Mouse (Mus musculus): ENCODE measurements around the gene Cables2.

Gene Cables2

DNA sequence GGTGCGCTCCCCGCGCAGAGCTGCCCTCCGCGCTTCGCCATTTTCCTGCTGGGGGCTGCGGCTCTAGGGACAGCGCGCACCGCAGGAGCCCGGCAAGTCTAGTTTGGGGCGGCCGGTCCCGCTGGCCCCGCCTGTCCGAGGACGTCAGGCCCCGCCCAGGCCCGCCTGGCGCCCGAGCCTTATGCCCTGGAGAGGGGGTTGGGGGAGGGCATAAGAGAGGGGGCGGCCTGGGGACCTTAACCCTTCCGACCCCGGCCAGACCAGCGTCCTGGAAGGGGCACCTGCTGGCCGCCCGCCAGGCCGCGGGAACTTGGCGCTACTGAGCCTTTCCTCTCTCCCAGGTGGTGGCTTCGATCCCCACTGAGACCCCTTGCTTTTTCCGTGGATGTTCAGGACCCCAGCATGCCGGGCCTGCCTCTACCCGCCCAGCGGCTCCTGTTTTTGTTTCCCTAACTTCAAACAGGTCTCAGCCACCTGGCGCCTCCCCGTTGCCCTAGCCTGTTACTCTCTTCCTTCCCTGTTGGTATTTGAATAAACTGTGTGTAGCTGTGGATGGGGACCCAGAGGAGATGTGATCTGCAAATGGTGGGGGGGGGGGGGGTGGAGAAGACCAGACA lies 47.4 kb downstream of the Cables2 start, which contains the start of gene Lama5:
Gene Lama5, minus strand, starts transcription at position 98 of the 617 bp plus-strand sequence.
- DNase-seq (ENCODE audit: low read depth, low spot score) = peak; percentile 71

DNA sequence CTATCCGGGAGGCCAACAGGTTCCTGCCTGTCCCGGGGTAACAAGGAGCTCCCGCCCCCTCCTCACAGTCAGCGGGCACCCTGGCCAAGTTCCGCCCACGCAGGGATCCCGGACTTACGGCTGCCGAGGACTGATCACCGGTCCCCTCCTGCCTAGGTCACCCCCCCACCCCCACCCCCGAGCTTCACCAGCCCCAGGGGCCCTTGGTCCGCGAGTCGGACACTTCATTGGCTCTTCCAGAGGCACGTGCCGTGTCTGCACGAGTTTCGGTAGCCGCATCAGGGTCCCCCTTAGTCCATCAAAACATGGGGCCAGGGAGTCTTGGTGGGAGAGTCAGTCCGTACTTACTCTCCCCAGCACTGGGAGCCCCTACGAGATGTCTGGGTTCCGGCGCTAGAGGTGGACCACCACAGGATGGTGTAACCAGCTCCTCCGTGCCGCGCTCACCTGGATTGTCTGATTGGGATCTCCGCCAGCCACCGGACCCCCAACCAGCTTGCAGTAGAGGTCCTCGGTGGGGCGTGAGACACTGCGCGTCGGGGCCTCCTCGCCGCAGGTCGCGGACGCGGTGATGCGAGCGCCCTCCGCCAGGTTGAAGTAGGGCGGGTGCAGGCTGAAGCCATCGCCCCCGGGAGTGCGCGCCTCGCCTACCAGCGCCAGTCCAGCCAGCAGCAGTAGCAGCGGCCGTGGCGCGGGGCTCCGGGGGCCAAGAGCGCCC lies 48.1 kb downstream of the Cables2 start:
- DNase-seq (ENCODE audit: low read depth, low spot score) = peak; percentile 37

GRCm38 (mm10) chr2:180224647-180225043 lies 48.7 kb downstream of the Cables2 start:
- DNase-seq (ENCODE audit: low read depth, low spot score) = no peak

GRCm38 (mm10) chr2:180222250-180222649 lies 51.0 kb downstream of the Cables2 start:
- peak; percentile 49 for DNase-seq (ENCODE audit: low read depth, low spot score)

GRCm38 (mm10) chr2:180221051-180221450 lies 52.2 kb downstream of the Cables2 start:
- DNase-seq (ENCODE audit: low read depth, low spot score) = no peak

GRCm38 (mm10) chr2:180220165-180220564 lies 53.1 kb downstream of the Cables2 start:
- no peak for DNase-seq (ENCODE audit: low read depth, low spot score)

DNA sequence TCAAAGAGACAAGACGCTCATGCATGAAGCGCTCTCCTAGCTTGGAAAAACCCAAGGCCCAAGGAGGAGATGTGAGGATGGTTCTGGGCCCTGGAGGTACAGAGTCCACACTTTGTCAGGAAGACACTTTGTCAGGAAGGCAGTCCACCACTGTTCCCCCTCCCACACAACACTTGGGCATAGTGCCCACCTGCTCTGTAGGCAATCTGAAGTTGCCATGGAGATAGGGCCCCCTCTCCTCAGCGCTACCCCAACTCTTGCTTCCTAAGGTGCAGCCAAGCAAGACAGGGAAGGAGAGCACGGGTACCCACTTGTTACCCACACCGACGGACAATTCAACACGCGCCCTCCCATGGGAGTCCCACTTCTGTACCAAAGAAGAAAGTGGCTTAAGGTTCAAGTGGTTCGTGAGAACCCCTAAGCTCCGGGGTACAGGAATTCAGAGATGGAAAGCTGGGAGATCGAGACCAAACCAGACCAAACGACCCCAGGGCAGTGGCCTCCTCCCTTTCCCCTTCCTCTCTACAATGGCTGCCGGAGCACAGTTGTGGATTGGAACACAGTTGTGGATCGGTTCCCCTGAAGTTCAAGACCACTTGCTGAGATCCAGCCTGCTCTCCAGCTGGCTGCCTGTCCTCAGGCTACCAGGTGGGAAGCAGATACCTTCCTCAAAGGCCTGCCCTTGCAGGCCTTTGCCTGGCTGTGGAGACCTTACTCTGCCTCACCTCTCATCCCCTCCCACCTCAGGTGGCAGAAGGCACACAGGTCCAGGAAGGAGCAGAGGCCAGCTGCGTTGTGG lies 54.0 kb downstream of the Cables2 start:
- DNase-seq (ENCODE audit: low read depth, low spot score) = no peak

DNA sequence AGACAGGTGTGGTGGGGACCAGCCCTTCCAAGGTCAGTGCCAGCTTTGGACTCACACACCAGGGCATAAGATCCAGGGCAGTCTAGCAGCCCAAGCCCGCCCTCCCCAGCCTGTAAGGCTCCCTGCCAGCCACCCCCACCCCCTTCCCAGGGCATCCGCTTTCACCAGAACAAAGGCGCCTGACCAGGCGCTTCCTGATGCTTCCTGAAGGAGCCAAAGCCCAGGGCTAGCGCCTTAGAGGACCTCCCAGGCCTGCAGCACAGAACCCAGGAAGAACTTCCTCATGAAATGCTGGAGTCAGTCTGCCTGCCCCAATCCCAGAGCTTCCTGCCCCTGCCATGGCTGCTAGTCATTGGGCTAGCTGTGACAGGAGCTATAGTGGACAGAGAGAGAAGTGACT lies 54.6 kb downstream of the Cables2 start:
- DNase-seq (ENCODE audit: low read depth, low spot score) = no peak

DNA sequence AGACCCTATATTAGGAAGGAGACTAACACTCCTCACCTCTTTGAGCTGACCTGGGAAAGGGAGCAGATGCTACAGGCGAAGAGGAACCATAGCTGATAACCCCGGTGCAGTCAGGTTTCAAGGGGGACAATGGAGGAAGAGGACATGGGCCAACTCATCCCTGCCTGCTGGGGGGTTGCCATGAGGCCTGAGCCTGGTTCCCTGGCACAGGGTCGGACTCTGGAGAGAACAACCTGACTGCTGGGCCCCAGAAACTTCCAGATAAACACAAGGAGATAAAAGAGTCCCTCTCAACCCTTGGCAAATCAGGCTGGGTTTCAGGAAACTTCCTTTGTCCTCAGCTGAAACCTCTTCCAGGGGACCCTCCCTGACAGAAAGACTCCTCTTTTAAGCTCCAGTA lies 55.1 kb downstream of the Cables2 start:
- no peak for DNase-seq (ENCODE audit: low read depth, low spot score)

DNA sequence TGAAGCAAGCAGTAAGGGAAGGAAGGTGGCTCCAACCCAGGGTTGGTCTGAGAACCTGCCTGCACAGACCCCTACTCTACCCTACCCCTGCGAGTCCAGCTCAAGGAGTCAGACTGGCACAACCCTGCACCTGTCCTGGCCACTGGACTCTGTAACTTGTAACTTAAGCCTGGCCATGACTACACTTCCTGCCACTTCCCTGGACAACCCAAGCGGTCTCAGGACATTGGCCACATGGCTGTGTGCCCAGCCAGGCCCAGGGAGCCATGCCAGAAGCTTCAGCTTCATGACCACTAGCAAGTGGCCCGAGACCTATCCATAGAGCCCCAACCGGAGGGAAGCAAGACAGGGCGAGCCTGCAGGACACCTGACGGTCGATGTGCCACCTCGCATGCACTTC lies 55.7 kb downstream of the Cables2 start:
- DNase-seq (ENCODE audit: low read depth, low spot score) = no peak

DNA sequence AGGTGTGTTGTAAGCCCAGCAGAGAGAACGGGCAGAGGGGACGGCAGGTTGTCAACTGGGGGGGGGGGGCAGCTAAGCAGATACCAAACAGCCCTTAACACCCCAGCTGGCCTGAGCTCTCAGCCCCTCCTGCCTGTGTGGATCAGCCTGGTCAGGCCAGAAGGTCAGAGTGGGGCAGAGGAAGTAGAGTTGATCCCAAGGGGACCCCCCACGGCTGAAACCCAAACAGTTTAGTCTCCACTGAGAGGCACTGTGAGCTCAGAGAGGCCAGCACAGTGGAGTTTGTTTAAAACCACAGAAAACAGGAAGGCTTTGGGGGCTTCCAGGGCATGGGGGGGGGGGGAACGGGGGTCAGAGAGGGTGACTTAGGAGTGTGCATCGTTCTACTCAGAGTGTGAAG lies 56.4 kb downstream of the Cables2 start:
- no peak for DNase-seq (ENCODE audit: low read depth, low spot score)

DNA sequence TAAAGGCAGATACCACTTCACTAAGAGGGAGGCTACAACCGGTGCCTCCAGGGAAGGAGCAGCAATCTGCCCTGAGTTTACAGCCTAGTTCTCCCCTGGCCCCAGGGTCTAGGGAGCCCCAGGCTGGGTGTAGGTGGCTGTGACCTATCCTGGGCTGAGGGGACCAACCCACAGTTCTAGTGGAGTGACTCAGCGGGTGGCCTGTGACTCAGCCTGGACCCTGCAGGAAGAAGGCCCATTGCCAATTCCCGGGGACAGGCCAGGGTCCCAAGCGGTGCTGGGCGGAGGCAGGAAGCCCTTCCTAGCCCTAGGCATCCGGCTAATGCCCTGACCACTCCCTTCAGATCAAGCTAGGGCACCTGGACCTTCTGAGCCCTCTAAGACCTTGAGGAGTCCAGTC lies 57.3 kb downstream of the Cables2 start:
- no peak for DNase-seq (ENCODE audit: low read depth, low spot score)

GRCm38 (mm10) chr2:180215011-180215461 lies 58.3 kb downstream of the Cables2 start:
- no peak for DNase-seq (ENCODE audit: low read depth, low spot score)

DNA sequence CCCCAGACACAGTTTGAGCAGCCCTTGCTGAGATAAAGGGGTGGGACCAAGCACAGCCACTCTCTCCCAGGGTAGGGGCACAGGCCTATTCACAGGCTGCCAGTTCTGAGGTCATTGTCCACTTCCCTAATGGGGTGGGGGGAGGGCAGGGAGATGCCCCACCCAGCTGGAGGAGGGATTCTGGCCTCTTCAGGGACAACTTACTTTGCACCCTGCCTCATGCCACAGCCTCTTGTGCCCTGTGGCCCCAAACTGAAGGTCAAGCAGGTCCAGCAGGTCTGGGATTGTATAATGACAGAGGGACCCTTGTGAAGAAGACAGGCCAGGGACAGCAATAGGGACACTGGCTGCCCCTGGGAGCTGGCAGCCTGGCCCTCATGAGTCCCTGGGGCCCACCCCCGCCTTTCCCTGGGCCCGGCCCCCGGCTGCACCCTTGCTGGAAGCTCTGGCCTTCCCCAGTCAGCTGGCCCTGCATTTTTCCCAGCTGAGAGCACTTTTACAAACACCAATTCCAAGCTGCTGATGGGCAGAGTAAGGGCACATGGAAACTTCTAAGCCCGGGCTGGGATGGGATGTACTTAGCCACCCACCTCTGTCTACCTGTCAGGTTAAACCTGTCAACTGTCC lies 58.8 kb downstream of the Cables2 start:
- DNase-seq (ENCODE audit: low read depth, low spot score) = no peak

GRCm38 (mm10) chr2:180212255-180212654 lies 61.0 kb downstream of the Cables2 start:
- DNase-seq (ENCODE audit: low read depth, low spot score) = no peak

DNA sequence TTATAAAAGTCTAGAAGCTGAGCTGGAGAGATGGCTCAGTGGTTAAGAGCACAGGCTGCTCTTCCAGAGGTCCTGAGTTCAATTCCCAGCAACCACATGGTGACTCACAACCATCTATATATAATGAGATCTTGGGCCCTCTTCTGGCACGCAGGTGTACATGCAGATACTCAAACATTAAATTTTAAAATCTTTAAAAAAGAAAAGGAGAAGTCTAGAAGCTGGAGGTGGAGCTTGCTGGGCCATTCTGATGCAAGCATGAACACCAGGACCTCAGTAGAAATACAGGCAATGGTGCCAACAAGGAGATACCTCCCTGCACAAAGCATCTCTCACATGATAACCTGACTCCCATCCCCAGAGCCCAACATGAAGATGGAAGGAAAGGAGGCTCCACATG lies 64.3 kb downstream of the Cables2 start:
- no peak for DNase-seq (ENCODE audit: low read depth, low spot score)

All from mesoderm, embryonic 11.5 days (tissue).